Mouse (Mus musculus) midbrain, embryonic 15.5 days (tissue): Measurements from ENCODE around the gene Gm10392. TPM values are rescaled to one million over a fixed set of nuclear protein-coding genes. Genes with fewer than 3 reads are reported as not detected.
A peak's percentile ranks its signal among the peaks of the same experiment; 100 is the strongest.

Source experiments
- ATAC-seq: fragments of 200-750 bp; cut with Nextera tagmentation; replicated peaks from 2 replicates; pipeline ENCODE4 v1.8.0; 2017; ENCODE audit warnings: moderate TSS enrichment
- H3K27ac ChIP-seq: fragments of 300-500 bp; sonication (generic); 2 replicates; pipeline ENCODE4 v1.5.1; 2015; ENCODE audit warnings: mild to moderate bottlenecking, inconsistent platforms
- H3K27me3 ChIP-seq: fragments of 300-500 bp; sonication (generic); replicated peaks from 2 replicates; pipeline ENCODE4 v1.6.1; 2015; ENCODE audit warnings: inconsistent platforms
- H3K36me3 ChIP-seq: fragments of 300-500 bp; sonication (generic); replicated peaks from 2 replicates; pipeline ENCODE4 v1.6.1; 2015; ENCODE audit warnings: inconsistent platforms
- H3K4me1 ChIP-seq: fragments of 300-500 bp; sonication (generic); 2 replicates; pipeline ENCODE4 v1.6.1; 2015; ENCODE audit warnings: inconsistent platforms
- H3K4me2 ChIP-seq: fragments of 300-500 bp; sonication (generic); 2 replicates; pipeline ENCODE4 v1.6.1; 2015; ENCODE audit warnings: inconsistent platforms, mild to moderate bottlenecking, moderate library complexity
- H3K4me3 ChIP-seq: fragments of 300-500 bp; sonication (generic); 2 replicates; pipeline ENCODE4 v1.5.1; 2015; ENCODE audit warnings: mild to moderate bottlenecking, inconsistent platforms
- H3K9ac ChIP-seq: fragments of 300-500 bp; sonication (generic); 2 replicates; pipeline ENCODE4 v1.6.1; 2015; ENCODE audit warnings: mild to moderate bottlenecking, inconsistent platforms
- H3K9me3 ChIP-seq: fragments of 300-500 bp; sonication (generic); 2 replicates; pipeline ENCODE4 v1.6.1; 2016; ENCODE audit warnings: inconsistent platforms
- WGBS: fragments of 180-500 bp; shearing (Covaris S2); methylation state at CpG from one replicate; pipeline ENCODE4 v1.1.7; 2015; ENCODE audit warnings: mixed read lengths; 5-methylcytosine and 5-hydroxymethylcytosine counted together
- polyA plus RNA-seq: library from polyadenylated mRNA; unstranded; fragments of >200 nt; fragmentation: Nextera tagmentation; extraction: Ambion mirVana; gene quantifications from 2 replicates; pipeline ENCODE4 v1.2.1, GENCODE M21; 2015

Gm10392 gene
- polyA plus RNA-seq, 1 experiment from 2014 or later = not detected

DNA sequence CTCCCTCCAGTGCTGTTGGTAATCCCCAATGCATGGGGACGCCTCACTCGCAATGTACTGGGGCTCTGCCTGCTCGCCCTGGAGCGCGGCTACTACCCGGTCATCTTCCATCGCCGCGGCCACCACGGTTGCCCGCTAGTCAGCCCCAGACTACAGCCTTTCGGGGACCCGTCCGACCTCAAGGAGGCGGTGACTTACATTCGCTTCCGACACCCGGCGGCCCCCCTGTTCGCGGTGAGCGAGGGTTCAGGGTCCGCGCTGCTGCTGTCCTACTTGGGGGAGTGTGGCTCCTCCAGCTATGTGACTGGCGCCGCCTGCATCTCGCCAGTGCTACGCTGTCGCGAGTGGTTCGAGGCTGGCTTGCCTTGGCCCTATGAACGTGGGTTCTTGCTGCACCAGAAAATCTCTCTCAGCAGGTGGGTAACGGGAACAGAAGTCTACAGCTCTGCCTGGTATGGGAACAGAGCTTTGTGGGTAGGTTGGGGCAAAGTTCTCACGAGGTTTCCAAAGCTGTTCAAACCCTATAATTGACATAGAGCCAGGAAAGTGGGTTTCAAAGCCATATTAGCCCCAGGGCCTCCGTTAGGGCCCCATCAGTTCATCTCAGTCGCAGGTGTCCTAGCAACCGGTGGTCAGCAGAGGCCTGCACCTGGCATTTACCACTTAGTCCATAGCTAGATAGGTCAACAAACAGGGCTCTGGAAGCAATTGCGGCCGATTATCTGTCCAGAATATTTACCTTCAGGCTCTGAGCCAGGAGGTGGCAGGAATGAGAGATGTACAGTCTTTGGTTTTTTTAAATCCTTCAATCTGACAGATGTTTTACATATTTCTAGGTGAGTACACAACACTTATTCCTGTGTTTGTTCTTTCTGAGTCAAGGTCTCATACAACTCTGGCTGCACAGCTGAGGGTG is 3.1 kb downstream of the Gm10392 start, which contains the start of gene Trp53i13:
Gene Trp53i13, minus strand, starts transcription at position 344 of the 916 bp plus-strand sequence.
- no peak for ATAC-seq
- no peak within 1 kb of the TSS for H3K27ac ChIP-seq
- no peaks in the 10 kb centered on the region for H3K9me3 ChIP-seq
- H3K36me3 ChIP-seq = no peaks in the 10 kb centered on the region
- peak within 1 kb of the TSS; percentile 90 for H3K4me2 ChIP-seq
- WGBS = 8% methylated on average over 39 of the region's 39 CpGs
- peak within 1 kb of the TSS; percentile 45 for H3K4me3 ChIP-seq
- peak within 1 kb of the TSS; percentile 27 for H3K9ac ChIP-seq
- H3K4me1 ChIP-seq = peaks cover 42% of the 10 kb centered on the region
- peaks cover 18% of the 10 kb centered on the region for H3K27me3 ChIP-seq

DNA sequence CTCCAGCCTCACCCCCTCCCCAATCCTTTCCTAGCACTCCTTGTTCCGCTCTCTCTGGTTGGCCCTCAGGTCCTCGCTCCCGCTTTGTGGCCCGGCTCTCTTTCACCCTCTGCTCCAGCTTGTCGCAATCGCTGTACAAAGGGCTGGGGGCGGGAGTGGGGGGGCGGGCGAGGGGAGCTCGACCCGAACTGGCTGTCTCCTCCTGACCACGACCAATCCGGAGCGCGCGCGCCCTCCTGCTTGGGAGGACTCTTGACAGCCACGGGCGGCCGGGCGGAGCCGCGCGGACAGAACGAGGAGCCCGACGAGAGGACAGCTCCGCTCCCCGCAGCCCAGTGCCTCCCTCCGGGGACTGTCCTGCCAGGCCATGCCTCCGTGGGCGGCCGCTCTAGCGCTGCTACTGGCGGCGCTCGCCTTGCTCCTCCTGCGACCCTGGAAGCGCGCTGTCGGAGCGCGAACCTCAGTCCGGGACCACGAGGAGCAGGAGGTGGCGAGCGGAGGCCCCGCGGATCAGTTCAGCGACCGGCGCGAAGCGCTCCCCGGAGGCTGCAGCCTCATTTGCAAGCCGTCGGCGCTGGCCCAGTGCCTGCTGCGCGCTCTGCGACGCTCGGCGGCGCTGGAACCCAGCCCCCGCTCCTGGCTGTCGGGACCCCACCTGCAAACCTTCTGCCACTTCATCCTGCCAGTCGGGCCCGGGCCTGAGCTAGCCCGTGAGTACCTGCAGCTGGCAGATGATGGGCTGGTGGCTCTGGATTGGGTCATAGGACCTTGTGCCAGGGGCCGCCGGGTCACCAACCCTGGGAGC is 4.0 kb downstream of the Gm10392 start, which contains the start of gene Abhd15:
Gene Abhd15, plus strand, starts transcription at position 290 of the 805 bp plus-strand sequence.
- Histone ChIP-seq H3K27ac (no peak within 1 kb of the TSS), H3K4me1 (peaks cover 42% of the 10 kb centered on the region), H3K36me3 (no peaks in the 10 kb centered on the region), H3K4me3 (peak within 1 kb of the TSS; percentile 45), H3K9me3 (no peaks in the 10 kb centered on the region), H3K4me2 (peak within 1 kb of the TSS; percentile 90), H3K27me3 (peaks cover 18% of the 10 kb centered on the region), H3K9ac (peak within 1 kb of the TSS; percentile 27)
- peak; percentile 60 for ATAC-seq
- WGBS = under 1% methylated on average over 72 of the region's 72 CpGs

DNA sequence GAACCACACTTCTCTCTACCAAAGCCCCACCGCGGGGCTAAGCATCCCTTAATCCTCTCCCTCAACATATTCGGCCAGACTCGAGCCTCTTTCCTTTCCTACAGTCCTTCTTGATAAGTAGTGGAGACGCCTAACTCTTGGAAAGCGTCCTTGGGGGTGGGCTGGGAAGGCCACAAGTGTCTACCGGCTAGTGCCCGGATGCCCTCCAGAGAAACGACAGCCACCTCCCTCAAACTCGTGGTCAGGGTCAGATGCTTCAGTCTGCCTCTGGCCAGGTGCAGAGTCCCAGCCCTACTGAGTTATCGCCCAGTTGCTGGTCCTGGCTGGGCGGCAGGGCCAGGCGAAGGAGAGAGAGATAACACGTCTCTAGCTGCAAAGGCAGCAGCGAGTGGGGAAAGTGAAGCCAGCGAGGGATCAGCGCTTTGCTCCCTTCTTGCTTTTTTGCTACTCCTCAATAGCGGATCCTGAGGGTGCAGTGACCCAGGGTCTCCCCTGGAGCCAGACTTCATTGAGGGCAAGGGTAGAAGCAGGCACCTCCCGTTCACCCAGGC is 4.6 kb downstream of the Gm10392 start:
- Histone ChIP-seq H3K4me2 (peak overlapping the region; percentile 90), H3K9me3 (no peaks in the 10 kb centered on the region)

DNA sequence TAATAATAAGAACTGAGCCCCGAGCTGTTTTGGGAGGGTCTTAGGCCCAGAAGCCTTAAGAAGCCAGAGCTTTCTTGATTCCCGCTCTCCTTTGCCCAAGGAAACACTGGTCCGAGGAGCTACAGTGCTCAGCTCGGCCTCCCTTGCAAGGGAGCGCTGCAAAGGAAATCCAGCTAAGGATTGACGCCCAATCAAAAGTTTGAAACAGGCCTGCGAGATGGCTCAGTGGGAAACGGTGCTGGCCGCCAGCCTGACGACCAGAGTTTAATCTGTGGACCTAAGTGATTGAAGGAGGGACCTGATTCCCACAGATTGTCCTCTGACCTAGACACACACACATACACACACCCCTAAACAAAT is 5.2 kb downstream of the Gm10392 start:
- H3K4me1 ChIP-seq = peaks cover 42% of the 10 kb centered on the region
- H3K4me3 ChIP-seq = peak overlapping the region; percentile 54
- H3K27ac ChIP-seq = no peak overlapping the region
- ATAC-seq = no peak
- H3K4me2 ChIP-seq = peak overlapping the region; percentile 92
- H3K36me3 ChIP-seq = no peaks in the 10 kb centered on the region
- H3K27me3 ChIP-seq = peaks cover 18% of the 10 kb centered on the region
- 6% methylated on average over 10 of the region's 10 CpGs for WGBS
- no peaks in the 10 kb centered on the region for H3K9me3 ChIP-seq
- no peak overlapping the region for H3K9ac ChIP-seq

More for the DNA sequence above, 4.6 kb downstream of the Gm10392 start:
- Histone ChIP-seq H3K36me3 (no peaks in the 10 kb centered on the region), H3K4me3 (peak overlapping the region; percentile 45), H3K27me3 (peaks cover 18% of the 10 kb centered on the region), H3K9ac (peak overlapping the region; percentile 27; the same call in 1 of the 2 replicates), H3K27ac (no peak overlapping the region), H3K4me1 (peaks cover 42% of the 10 kb centered on the region)
- WGBS = 5% methylated on average over 19 of the region's 19 CpGs
- no peak for ATAC-seq

DNA sequence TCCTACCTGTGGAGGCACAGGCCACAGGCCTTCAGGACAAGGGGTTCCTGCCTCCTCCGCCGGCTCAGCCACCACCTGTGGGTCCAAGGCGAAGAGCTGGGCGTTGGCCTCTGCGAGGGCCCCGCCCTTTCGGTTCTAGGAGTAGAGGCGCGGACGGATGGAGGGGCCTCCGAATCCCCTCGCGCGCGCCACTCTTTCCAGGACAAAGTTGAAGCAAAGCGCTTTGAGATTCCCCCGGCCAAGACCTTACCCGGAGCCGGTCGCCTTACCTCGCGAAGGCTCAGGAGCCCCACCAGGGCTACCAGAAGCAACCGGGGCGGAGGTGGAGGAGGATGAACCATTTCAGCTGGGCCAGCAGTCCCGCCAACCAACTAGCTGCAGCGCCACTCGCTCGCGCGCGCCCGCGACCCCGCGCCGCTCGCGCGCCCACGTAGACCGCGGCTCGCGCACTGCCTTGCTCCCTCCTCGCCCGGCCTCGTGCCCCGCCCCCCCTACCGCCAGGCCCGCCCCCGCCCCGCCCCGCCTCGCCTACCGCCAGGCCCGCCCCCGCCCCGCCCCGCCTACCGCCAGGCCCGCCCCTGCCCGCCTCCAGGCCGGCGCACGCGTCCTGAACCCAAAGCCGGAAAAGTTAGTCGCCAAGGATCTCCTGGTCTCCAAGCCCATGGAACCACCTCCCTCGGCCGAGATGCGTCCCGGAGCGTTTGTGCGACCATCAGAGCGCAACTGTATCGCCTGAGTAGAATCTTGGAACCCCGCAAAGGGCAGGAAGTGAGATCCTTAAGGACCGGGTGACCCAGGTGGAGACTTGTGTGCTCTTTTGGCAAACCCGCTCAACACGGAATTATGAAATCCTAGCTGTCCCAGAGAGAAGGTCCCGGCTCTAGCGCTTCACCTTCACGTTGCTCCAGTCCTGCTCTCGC is 5.8 kb downstream of the Gm10392 start:
- Histone ChIP-seq H3K36me3 (no peaks in the 10 kb centered on the region), H3K4me3 (peak overlapping the region; percentile 54), H3K27me3 (peaks cover 18% of the 10 kb centered on the region), H3K9me3 (no peaks in the 10 kb centered on the region), H3K9ac (peak overlapping the region; percentile 51), H3K4me2 (peak overlapping the region; percentile 92), H3K27ac (no peak overlapping the region), H3K4me1 (peaks cover 47% of the 10 kb centered on the region)
- WGBS = under 1% methylated on average over 50 of the region's 84 CpGs
- peak; percentile 57 for ATAC-seq

DNA sequence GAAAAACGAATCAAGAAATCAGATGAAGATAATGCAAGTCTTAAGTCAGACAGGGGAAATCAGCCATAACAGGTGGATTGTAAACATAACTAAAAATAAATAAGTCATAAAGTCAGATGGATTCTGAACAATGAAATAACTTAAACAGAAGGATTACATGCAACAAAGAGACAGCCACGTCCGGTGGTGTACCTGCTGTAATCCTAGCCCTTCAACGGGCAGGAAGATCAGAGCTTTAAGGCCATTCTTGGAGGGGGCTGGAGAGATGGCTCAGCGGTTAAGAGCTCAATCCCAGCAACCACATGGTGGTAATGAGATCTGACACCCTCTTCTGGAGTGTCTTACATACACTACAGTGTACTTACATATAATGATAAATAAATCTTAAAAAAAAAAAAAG is 7.7 kb downstream of the Gm10392 start:
- no peak for ATAC-seq
- H3K9me3 ChIP-seq = no peaks in the 10 kb centered on the region

DNA sequence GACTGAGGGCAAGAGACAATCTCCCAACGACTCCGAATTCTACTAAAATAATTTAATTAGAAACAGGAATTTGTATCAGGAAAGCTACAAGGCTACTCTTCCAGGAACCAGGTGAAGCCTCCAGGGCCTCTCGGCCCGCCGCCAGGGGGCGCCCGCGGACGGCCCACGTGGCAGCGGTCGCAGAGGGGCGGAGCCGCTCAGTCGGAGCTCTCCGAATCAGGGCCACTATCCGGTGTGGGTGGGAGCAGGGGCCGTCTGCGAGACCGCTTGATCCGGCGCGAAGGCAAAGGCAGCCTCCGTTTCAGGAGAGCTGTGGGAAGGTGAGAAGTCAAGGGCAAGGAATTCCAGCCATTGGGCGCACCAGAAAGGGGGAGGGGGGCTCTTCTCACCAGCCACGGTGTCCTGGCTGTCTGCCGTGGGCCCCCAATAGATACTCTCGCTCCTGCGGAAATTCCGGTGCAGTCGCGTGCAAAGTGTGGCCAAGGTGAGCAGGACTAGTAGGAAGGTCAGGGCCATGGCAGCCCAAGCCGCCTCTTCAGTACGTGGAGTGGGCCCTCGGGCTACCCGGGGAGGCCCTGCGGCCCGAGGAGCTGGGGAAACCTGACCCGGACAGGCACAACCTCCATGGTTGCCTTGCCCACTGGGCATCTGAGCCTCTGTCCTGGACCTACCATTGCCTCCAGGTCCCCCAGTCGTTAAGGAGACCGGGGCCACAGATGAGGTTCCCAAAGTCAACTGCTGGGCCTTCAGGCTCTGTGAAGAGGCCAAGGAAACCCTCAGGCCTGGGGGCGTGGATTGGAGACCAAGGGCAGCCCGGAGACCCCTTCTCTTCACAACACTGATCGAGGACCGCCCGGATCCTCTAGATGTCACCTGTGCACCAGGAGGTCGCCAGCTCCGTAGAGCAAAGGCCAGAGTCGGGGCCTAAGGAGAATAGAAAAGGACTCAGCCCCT is 10.7 kb downstream of the Gm10392 start:
- peak; percentile 38; the same call in 1 of the 2 replicates for ATAC-seq
- Histone ChIP-seq H3K4me1 (peaks cover 15% of the 10 kb centered on the region), H3K27me3 (no peaks in the 10 kb centered on the region), H3K4me2 (peak overlapping the region; percentile 51), H3K4me3 (peak overlapping the region; percentile 29), H3K36me3 (peaks cover 38% of the 10 kb centered on the region), H3K27ac (no peak overlapping the region), H3K9ac (peak overlapping the region; percentile 38; the same call in 1 of the 2 replicates), H3K9me3 (no peaks in the 10 kb centered on the region)
- WGBS = 22% methylated on average over 49 of the region's 49 CpGs

More for the DNA sequence above, 7.7 kb downstream of the Gm10392 start:
- Histone ChIP-seq H3K36me3 (peaks cover 8% of the 10 kb centered on the region), H3K27me3 (peaks cover 14% of the 10 kb centered on the region), H3K27ac (no peak overlapping the region), H3K4me2 (no peak overlapping the region), H3K4me1 (peaks cover 44% of the 10 kb centered on the region), H3K9ac (no peak overlapping the region), H3K4me3 (no peak overlapping the region)
- 68% methylated on average over 5 of the region's 5 CpGs for WGBS

DNA sequence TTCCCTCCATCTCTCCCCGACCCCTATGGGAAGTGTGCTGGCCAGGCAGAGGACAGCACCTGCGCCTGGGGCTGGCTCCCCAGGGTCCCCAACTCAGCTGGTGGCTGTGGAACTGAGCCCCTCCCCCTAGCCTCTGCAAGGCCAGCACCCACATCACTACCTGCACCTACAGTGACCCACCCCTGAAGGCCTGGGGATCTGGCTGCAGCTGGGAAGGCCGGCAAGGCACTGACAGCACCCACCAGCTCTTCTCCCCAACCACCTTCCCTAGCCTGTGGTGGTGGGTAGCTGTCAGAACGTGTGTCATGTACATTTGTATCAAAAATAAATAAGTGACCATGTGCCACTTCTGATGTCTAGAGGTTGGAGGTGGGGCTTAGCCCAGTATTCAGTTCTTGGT is 11.6 kb downstream of the Gm10392 start:
- H3K4me1 ChIP-seq = peaks cover 13% of the 10 kb centered on the region
- H3K4me2 ChIP-seq = no peak overlapping the region
- H3K9me3 ChIP-seq = no peaks in the 10 kb centered on the region
- H3K9ac ChIP-seq = no peak overlapping the region
- no peaks in the 10 kb centered on the region for H3K27me3 ChIP-seq
- H3K27ac ChIP-seq = no peak overlapping the region
- H3K36me3 ChIP-seq = peaks cover 46% of the 10 kb centered on the region
- no peak overlapping the region for H3K4me3 ChIP-seq
- WGBS = 73% methylated on average over 4 of the region's 4 CpGs
- peak; percentile 15; the same call in 1 of the 2 replicates for ATAC-seq

DNA sequence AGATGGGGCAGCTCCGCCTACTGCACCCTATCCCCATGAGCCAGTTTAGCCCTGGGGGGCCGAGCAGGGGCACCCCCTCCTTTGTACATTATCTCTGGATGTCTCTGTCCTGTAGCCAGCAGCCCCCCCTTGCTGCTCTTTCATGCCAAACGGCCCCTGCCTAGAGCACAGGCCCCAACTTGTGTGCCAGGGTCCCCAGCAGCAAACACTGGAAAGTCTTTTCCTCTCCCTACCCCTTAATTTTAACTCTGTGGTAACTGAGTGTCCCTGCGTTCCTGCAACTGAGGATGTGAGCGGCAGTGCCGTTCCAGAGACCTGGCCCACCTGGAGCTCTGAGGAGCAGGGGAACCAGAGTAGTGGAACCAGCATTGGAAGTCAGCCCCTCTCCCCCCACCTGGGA is 12.1 kb downstream of the Gm10392 start:
- Histone ChIP-seq H3K4me2 (no peak overlapping the region), H3K36me3 (peaks cover 46% of the 10 kb centered on the region), H3K27me3 (no peaks in the 10 kb centered on the region), H3K27ac (no peak overlapping the region), H3K9me3 (no peaks in the 10 kb centered on the region), H3K4me1 (peaks cover 10% of the 10 kb centered on the region), H3K9ac (no peak overlapping the region), H3K4me3 (no peak overlapping the region)
- WGBS = 87% methylated on average over 6 of the region's 6 CpGs
- ATAC-seq = no peak

DNA sequence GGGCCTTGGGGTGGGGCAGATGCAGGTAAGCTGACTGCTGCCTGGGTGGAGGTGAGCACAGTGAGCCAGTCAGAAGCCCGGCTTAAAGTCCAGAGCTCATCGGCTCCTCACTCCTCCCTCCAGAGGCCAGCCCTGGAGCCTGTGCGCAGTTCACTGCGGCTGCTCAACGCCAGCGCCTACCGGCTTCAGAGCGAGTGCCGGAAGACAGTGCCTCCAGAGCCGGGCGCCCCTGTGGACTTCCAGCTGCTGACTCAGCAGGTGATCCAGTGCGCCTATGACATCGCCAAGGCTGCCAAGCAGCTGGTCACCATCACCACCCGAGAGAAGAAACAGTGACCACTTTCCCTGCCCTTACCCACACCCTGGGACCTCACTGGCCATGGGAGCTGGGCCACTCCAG is 12.7 kb downstream of the Gm10392 start:
- no peaks in the 10 kb centered on the region for H3K27me3 ChIP-seq
- 84% methylated on average over 14 of the region's 14 CpGs for WGBS
- H3K4me1 ChIP-seq = peaks cover 11% of the 10 kb centered on the region
- no peak overlapping the region for H3K27ac ChIP-seq
- no peak for ATAC-seq
- H3K4me3 ChIP-seq = no peak overlapping the region
- no peak overlapping the region for H3K9ac ChIP-seq
- peaks cover 46% of the 10 kb centered on the region for H3K36me3 ChIP-seq
- no peaks in the 10 kb centered on the region for H3K9me3 ChIP-seq
- H3K4me2 ChIP-seq = no peak overlapping the region
